Mouse (Mus musculus) neural tube, embryonic 11.5 days (tissue): ENCODE data around the gene Hist1h2ba. TPM values are rescaled to one million over a fixed set of nuclear protein-coding genes. Genes with fewer than 3 reads are reported as not detected.

Experiments
- ATAC-seq: fragments of 200-750 bp; cut with Nextera tagmentation; 2 replicates; pipeline ENCODE4 v1.8.0; 2017; ENCODE audit warnings: moderate number of reproducible peaks, mild to moderate bottlenecking, moderate TSS enrichment, moderate library complexity; ENCODE audit not compliant: insufficient read depth, low FRiP score, low TSS enrichment
- DNase-seq: peaks from one replicate; pipeline ENCODE4 v3.0.0-alpha.2; 2015; ENCODE audit warnings: low spot score
- H3K27ac ChIP-seq: fragments of 300-500 bp; sonication (generic); 2 replicates; pipeline ENCODE4 v1.5.1; 2014; ENCODE audit warnings: low read depth, mild to moderate bottlenecking, low read length
- H3K27me3 ChIP-seq: fragments of 300-500 bp; sonication (generic); 2 replicates; pipeline ENCODE4 v1.6.1; 2014; ENCODE audit warnings: mild to moderate bottlenecking, low read length, mixed read lengths; ENCODE audit not compliant: control insufficient read depth, insufficient read depth
- H3K36me3 ChIP-seq: fragments of 300-500 bp; sonication (generic); 2 replicates; pipeline ENCODE4 v1.6.1; 2014; ENCODE audit warnings: mild to moderate bottlenecking, low read length, moderate library complexity, mixed read lengths; ENCODE audit not compliant: control insufficient read depth, insufficient read depth
- H3K4me1 ChIP-seq: fragments of 300-500 bp; sonication (generic); 2 replicates; pipeline ENCODE4 v1.6.1; 2014; ENCODE audit warnings: low read length, mixed read lengths; ENCODE audit not compliant: control insufficient read depth, insufficient read depth
- H3K4me2 ChIP-seq: fragments of 300-500 bp; sonication (generic); 2 replicates; pipeline ENCODE4 v1.6.1; 2014; ENCODE audit warnings: low read depth, mild to moderate bottlenecking, moderate library complexity
- H3K4me3 ChIP-seq: fragments of 300-500 bp; sonication (generic); 2 replicates; pipeline ENCODE4 v1.5.1; 2014; ENCODE audit warnings: low read depth, low read length
- H3K9ac ChIP-seq: fragments of 300-500 bp; sonication (generic); 2 replicates; pipeline ENCODE4 v1.6.1; 2014; ENCODE audit warnings: mild to moderate bottlenecking, low read length
- H3K9me3 ChIP-seq: fragments of 300-500 bp; sonication (generic); 2 replicates; pipeline ENCODE4 v1.6.1; 2016; ENCODE audit warnings: low read length; ENCODE audit not compliant: control insufficient read depth
- WGBS: fragments of 180-500 bp; shearing (Covaris S2); extraction: QIAGEN DNeasy Blood & Tissue Kit; methylation state at CpG from one replicate; pipeline ENCODE4 v1.1.7; 2014; 5-methylcytosine and 5-hydroxymethylcytosine counted together
- polyA plus RNA-seq: library from polyadenylated mRNA; unstranded; fragments of >200 nt; fragmentation: Nextera tagmentation; extraction: Ambion mirVana; gene quantifications from 2 replicates; pipeline ENCODE4 v1.2.1, GENCODE M21; 2014

The Hist1h2ba gene
- not detected in 2 replicates for polyA plus RNA-seq

DNA sequence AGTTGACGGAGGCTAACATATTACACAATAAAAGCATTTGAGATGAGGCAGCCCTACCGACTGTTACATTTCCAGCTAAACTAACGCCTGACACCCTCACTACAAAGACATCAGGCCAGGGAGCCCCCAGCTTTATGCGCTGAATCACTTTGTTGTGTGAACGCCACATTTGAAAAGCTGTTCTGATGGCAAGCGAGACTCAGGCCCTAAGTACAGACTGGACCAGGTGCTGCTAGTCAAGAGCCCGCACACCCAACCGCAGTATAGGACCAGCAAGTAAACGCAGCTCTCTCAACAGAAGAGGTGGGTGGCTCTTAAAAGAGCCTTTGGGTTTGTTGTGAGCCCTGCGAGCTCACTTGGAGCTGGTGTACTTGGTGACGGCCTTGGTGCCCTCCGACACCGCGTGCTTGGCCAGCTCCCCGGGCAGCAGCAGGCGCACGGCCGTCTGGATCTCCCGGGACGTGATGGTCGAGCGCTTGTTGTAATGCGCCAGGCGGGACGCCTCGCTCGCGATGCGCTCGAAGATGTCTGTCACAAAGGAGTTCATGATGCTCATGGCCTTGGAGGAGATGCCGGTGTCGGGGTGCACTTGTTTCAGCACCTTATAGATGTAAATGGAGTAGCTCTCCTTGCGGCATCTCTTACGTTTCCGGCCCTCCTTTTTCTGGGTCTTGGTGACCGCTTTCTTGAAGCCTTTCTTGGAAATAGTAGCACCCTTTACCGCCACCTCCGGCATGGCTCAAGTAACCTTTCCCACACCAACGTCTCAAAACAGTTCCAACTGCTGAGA is at the start of gene Hist1h2ba:
Gene Hist1h2ba, minus strand, starts transcription at position 736 of the 790 bp plus-strand sequence.
- Histone ChIP-seq H3K4me1 (no peaks in the 10 kb centered on the region), H3K27me3 (no peaks in the 10 kb centered on the region), H3K4me2 (no peak within 1 kb of the TSS), H3K36me3 (no peaks in the 10 kb centered on the region), H3K9ac (no peak within 1 kb of the TSS), H3K4me3 (no peak within 1 kb of the TSS), H3K27ac (no peak within 1 kb of the TSS), H3K9me3 (no peaks in the 10 kb centered on the region)
- DNase-seq = no peak
- WGBS = 91% methylated on average over 36 of the region's 39 CpGs
- ATAC-seq = no peak

GRCm38 (mm10) chr13:23972271-23972670 is 38.3 kb upstream of the Hist1h2ba start:
- Histone ChIP-seq H3K4me1 (no peaks in the 10 kb centered on the region), H3K27ac (no peak overlapping the region), H3K9me3 (no peaks in the 10 kb centered on the region), H3K4me3 (no peak overlapping the region), H3K4me2 (no peak overlapping the region), H3K36me3 (no peaks in the 10 kb centered on the region), H3K9ac (no peak overlapping the region), H3K27me3 (no peaks in the 10 kb centered on the region)
- 81% methylated on average over 5 of the region's 5 CpGs for WGBS
- no peak for DNase-seq
- no peak for ATAC-seq

DNA sequence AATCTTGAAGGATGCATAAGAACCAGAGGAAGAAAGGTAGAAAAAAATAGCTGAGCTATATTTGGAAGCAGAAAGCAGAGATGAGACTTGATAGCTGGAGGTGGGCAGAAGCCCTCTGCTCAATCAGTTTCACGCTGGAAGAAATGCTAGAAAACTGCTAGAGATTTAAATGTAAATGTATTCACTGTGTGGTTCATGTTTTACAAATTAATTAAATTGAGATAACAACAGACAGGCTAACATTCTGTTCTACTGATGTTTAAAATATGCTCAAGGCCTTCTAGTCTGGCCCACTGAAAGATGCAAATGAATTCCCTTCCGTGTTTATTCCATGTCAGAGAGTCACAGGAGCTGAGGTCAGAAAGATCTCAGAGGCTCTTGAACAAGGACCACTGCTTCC is 37.9 kb upstream of the Hist1h2ba start:
- Histone ChIP-seq H3K27me3 (no peaks in the 10 kb centered on the region), H3K4me3 (no peak overlapping the region), H3K4me2 (no peak overlapping the region), H3K27ac (no peak overlapping the region), H3K36me3 (no peaks in the 10 kb centered on the region), H3K9ac (no peak overlapping the region), H3K9me3 (no peaks in the 10 kb centered on the region), H3K4me1 (no peaks in the 10 kb centered on the region)
- WGBS = 76% methylated on average over 2 of the region's 2 CpGs
- DNase-seq (no peak), ATAC-seq (no peak)

GRCm38 (mm10) chr13:23964909-23965308 is 31.0 kb upstream of the Hist1h2ba start:
- no peak for ATAC-seq
- no peak overlapping the region for H3K4me3 ChIP-seq
- no peaks in the 10 kb centered on the region for H3K27me3 ChIP-seq
- no peak overlapping the region for H3K9ac ChIP-seq
- H3K27ac ChIP-seq = no peak overlapping the region
- no peaks in the 10 kb centered on the region for H3K36me3 ChIP-seq
- no peak overlapping the region for H3K4me2 ChIP-seq
- DNase-seq = no peak
- H3K9me3 ChIP-seq = no peaks in the 10 kb centered on the region
- no peaks in the 10 kb centered on the region for H3K4me1 ChIP-seq
- 92% methylated on average over 2 of the region's 2 CpGs for WGBS

DNA sequence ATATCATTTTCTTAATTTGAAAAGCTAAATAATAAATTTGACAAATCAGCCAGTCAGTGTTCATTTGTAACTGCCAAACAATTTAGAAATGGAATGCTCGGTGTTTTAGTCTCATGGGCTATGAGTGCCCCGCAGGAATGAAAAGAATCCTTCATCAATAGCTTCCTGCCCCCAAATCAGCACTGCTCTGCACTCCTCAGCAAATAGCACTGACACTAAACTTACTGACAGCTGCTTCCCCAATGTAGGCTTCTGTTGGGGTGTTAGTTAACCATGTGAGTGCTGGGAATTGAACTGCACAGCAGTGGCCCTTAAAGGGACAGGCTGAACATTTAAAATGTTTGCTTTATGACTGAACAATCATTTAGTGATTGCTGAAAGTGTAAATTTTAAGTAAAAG is 25.8 kb upstream of the Hist1h2ba start:
- Histone ChIP-seq H3K27me3 (no peaks in the 10 kb centered on the region), H3K9me3 (no peaks in the 10 kb centered on the region), H3K27ac (no peak overlapping the region), H3K36me3 (no peaks in the 10 kb centered on the region), H3K9ac (no peak overlapping the region), H3K4me1 (no peaks in the 10 kb centered on the region), H3K4me2 (no peak overlapping the region), H3K4me3 (no peak overlapping the region)
- WGBS = 42% methylated on average over 2 of the region's 2 CpGs
- ATAC-seq (no peak), DNase-seq (no peak)

DNA sequence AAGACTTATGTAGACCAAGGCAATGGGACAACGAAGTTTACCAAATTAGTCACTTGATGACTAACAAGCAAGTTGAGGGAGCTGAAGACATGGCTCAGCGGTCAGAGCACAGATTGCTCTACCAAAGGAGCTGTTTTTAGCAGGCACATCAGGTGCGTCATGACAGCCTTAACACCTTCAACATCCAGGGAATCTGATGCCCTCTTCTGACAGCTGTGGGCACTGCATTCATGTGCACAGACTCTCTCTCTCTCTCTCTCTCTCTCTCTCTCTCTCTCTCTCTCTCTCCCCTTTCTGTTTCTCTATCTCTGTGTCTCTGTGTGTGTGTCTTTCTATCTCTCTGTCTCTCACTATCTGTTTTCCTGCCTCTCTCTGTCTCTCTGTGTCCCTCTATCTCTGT is 17.0 kb upstream of the Hist1h2ba start:
- Histone ChIP-seq H3K4me3 (no peak overlapping the region), H3K4me1 (0 out of 2 replicates have a peak, but pooled peaks cover 3% of the 10 kb centered on the region), H3K9ac (no peak overlapping the region), H3K4me2 (no peak overlapping the region), H3K36me3 (no peaks in the 10 kb centered on the region), H3K27ac (no peak overlapping the region), H3K9me3 (no peaks in the 10 kb centered on the region), H3K27me3 (no peaks in the 10 kb centered on the region)
- 71% methylated on average over 3 of the region's 3 CpGs for WGBS
- DNase-seq (no peak), ATAC-seq (no peak)

DNA sequence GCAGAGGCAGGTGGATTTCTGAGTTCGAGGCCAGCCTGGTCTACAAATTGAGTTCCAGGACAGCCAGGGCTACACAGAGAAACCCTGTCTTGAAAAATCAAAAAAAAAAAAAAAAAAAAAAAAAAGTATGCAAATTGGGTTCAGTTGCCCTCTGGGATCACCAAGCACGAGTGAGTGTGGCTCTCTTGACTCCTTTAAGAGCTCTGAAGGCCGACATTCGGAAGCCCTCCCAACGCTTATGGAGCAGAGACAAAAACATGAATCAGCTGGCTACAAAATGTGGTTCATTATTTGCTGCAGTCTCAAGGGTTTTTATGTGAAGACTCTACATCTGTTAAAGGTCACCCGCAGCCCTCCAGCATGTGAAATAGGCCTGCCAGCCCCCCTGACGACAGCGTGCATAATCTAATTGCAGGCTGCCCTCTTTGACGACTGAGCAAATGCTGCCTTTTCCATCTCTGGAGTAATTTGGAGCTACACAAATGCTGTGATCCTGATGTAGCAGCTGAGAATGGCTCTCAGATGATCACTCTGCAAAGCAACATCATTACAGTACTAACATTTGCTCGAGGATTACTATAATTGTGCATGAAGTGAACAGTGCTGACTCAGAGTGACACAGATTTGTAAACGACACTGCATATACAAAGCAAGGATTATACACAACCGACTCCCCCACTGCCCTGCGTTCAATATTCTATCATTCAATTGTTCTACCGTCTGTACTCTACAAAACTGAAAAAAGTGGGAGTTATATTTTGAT is 15.7 kb upstream of the Hist1h2ba start:
- Histone ChIP-seq H3K27ac (no peak overlapping the region), H3K9me3 (no peaks in the 10 kb centered on the region), H3K4me3 (no peak overlapping the region), H3K36me3 (no peaks in the 10 kb centered on the region), H3K4me2 (no peak overlapping the region), H3K4me1 (0 out of 2 replicates have a peak, but pooled peaks cover 3% of the 10 kb centered on the region), H3K27me3 (no peaks in the 10 kb centered on the region), H3K9ac (0 out of 2 replicates have a peak overlapping the region, but pooled peaks have one; percentile 12)
- DNase-seq (peak; percentile 57), ATAC-seq (peak; percentile 50; the same call in 1 of the 2 replicates)
- 46% methylated on average over 14 of the region's 14 CpGs for WGBS

DNA sequence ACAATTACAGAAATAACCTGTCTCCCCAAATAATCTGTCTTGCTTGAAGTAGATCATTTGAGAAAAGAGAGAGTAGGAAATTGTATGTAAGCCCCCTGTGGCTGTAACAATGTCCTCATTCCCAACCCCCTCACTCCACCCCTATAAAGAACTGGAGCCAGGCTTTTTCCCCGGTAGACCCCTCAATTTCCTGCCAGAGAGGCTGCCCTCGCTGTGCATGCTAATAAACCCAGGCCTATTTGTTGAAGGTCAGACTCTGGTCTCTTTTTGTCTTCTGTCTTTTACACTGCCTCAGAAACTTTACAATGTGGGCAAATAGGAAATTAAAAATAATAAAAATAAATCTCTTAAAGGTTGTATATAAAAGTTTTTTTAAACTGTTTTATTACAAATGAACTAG is 12.3 kb upstream of the Hist1h2ba start:
- no peak overlapping the region for H3K27ac ChIP-seq
- H3K36me3 ChIP-seq = no peaks in the 10 kb centered on the region
- H3K4me3 ChIP-seq = no peak overlapping the region
- H3K4me1 ChIP-seq = 0 out of 2 replicates have a peak, but pooled peaks cover 3% of the 10 kb centered on the region
- H3K9ac ChIP-seq = no peak overlapping the region
- ATAC-seq (no peak), DNase-seq (no peak)
- no peaks in the 10 kb centered on the region for H3K27me3 ChIP-seq
- WGBS = 12% methylated on average over 2 of the region's 2 CpGs
- H3K4me2 ChIP-seq = no peak overlapping the region
- H3K9me3 ChIP-seq = no peaks in the 10 kb centered on the region
